Mouse (Mus musculus) MEL (cell line): ENCODE measurements around the gene Olfm2.

Experiments
- CTCF ChIP-seq, 3 experiments: IDR thresholded peaks in 2 of 3; conservative IDR thresholded peaks in 1 of 3; 2 replicates each; pipeline ENCODE4 v1.5.1; 2011 to 2012; ENCODE audit warnings: low read length in 3 of 3, low read depth in 2 of 3, mild to moderate bottlenecking in 2 of 3, improper control_type of control experiment in 1 of 3, inconsistent platforms in 1 of 3, mixed read lengths in 1 of 3, moderate library complexity in 1 of 3; ENCODE audit not compliant: control insufficient read depth in 1 of 3, insufficient read depth in 1 of 3, poor library complexity in 1 of 3, severe bottlenecking in 1 of 3
- EP300 ChIP-seq, 2 experiments: IDR thresholded peaks; 2 replicates each; pipeline ENCODE4 v1.6.1; 2011; ENCODE audit warnings: improper control_type of control experiment in 2 of 2, low read length in 2 of 2, low read depth in 1 of 2, mild to moderate bottlenecking in 1 of 2
- POLR2A ChIP-seq, 2 experiments: IDR thresholded peaks; 2 replicates each; pipeline ENCODE4 v1.6.1; 2011 to 2012; ENCODE audit warnings: low read length in 2 of 2, mild to moderate bottlenecking in 2 of 2, control low read depth in 1 of 2, improper control_type of control experiment in 1 of 2, low read depth in 1 of 2, moderate library complexity in 1 of 2; ENCODE audit not compliant: control insufficient read depth in 1 of 2, insufficient read depth in 1 of 2, poor library complexity in 1 of 2
- SIN3A ChIP-seq: IDR thresholded peaks from 2 replicates; pipeline ENCODE4 v1.6.1; 2012; ENCODE audit warnings: low read length, improper control_type of control experiment, inconsistent platforms
- TAL1 ChIP-seq: IDR thresholded peaks from 2 replicates; pipeline ENCODE4 v1.6.1; 2012; ENCODE audit warnings: mild to moderate bottlenecking, inconsistent platforms, low read length, moderate library complexity, mixed read lengths
- TCF12 ChIP-seq: IDR thresholded peaks from 2 replicates; pipeline ENCODE4 v1.6.1; 2014; ENCODE audit warnings: low read depth, mild to moderate bottlenecking, inconsistent platforms, low read length, improper control_type of control experiment, moderate library complexity
- UBTF ChIP-seq: IDR thresholded peaks from 2 replicates; pipeline ENCODE4 v1.6.1; 2012; ENCODE audit warnings: low read depth, mild to moderate bottlenecking, inconsistent platforms, low read length, improper control_type of control experiment, moderate library complexity, borderline replicate concordance; ENCODE audit not compliant: insufficient read depth
- ZKSCAN1 ChIP-seq: IDR thresholded peaks from 2 replicates; pipeline ENCODE4 v1.6.1; 2012; ENCODE audit warnings: low read depth, mild to moderate bottlenecking, inconsistent platforms, low read length, improper control_type of control experiment, moderate library complexity
- ZNF384 ChIP-seq: IDR thresholded peaks from 2 replicates; pipeline ENCODE4 v1.6.1; 2012; ENCODE audit warnings: low read depth, mild to moderate bottlenecking, inconsistent platforms, low read length, improper control_type of control experiment

DNA sequence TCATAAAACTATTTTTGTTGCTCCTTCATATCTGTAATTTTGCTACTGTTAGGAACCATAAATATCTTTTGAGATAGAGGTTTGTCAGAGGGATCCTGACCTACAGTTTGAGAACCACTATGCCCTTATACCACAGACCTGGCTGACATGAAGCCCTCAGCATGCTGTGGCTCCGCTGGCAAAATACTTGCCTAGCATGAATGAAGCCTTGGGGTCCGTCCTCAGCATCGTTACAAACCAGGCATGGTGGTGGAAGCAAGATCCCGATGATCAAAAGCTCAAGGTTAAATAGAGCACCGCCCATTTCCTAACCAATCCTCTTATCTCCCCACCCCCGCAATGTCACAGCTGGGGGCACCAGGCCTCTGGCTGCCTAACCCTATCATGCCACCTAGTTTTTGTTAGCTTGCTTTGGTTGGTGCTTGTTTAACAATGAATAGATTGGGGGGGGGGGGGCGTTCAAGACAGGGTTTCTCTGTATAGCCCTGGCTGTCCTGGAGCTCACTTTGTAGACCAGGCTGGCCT, 79.6 kb downstream of the Olfm2 start:
- TF ChIP-seq EP300 (IDR thresholded peaks at IDR 0.05; ENCODE audit: low read depth in 1 of 2, low read length in 2 of 2) (peak in 1 of 2 experiments; percentile 80; a peak in 2 of 4 replicates), CTCF (IDR thresholded peaks at IDR 0.05 in 2 of 3, conservative IDR thresholded peaks at IDR 0.05 in 1 of 3; ENCODE audit: control insufficient read depth in 1 of 3, insufficient read depth in 1 of 3, low read depth in 2 of 3, low read length in 3 of 3, poor library complexity in 1 of 3, severe bottlenecking in 1 of 3) (peak in 1 of 3 experiments; percentile 13; a peak in 2 of 6 replicates), UBTF (no peak), ZKSCAN1 (0 out of 2 replicates have a peak, but pooled peaks have one; percentile 42), ZNF384 (no peak), TCF12 (peak; percentile 60; the same call in 1 of the 2 replicates), POLR2A (IDR thresholded peaks at IDR 0.05; ENCODE audit: control insufficient read depth in 1 of 2, insufficient read depth in 1 of 2, low read depth in 1 of 2, low read length in 2 of 2, poor library complexity in 1 of 2) (peak in 1 of 2 experiments; percentile 72; a peak in 2 of 4 replicates), TAL1 (no peak; the same call in 1 of the 2 replicates), SIN3A (peak; percentile 78; the same call in 1 of the 2 replicates)
